Mouse (Mus musculus) B cell, adult (primary cell): ENCODE data around the gene Wdr26. TPM values are rescaled to one million over a fixed set of nuclear protein-coding genes. Genes with fewer than 3 reads are reported as not detected.

Experiments
- total RNA-seq: library from RNA; stranded (reverse); gene quantifications from 4 replicates; pipeline ENCODE4 v1.2.4, GENCODE M21; 2023; ENCODE audit not compliant: inconsistent age

Gene Wdr26
- 268 to 323 TPM (median 300 TPM) in 4 replicates for total RNA-seq

DNA sequence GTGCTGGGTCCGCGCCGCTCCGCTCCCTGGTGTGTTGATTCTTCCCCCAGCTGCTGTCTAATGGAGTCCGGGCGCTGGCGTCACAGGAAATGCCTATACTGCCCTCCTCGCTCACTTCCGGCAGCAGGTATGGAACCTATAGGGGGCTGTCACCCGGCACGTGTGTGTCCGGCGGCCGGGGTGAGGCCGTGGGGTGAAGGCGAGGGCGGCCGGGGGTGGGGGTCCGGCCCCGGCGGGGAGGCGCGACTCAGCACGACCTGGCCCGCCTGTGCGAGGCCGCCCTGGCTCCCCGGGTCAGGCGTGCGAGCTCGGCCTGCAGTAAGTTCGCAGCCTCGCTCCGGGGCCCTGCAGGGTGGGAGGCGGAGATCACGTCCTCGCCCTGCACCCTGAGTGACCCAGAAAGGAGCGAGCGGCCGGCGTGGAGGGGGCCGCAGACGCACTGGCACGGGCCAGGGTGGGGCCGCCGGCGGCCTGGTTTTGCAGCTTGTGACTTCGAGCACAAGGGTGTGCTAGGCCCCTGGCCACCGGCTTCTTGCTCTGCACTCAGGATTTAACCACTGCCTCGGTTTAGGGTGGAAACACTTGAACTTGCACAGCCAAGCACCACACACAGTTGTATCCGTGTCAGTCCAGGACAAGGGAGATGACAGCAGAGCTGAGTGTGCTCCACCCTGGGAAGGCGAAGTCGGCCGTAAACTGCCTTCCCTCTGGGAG, at the start of gene Wdr26:
Gene Wdr26, minus strand, starts transcription at position 82 of the 714 bp plus-strand sequence.

GRCm38 (mm10) chr1:181143950-181144836, 67.6 kb downstream of the Wdr26 start, which contains the start of the genes Nvl and Cnih4:
Nvl (minus strand) TSS chr1:181144204.
Cnih4 (plus strand) TSS chr1:181144693.

Other genes with a start within 250 kb of the Wdr26 start
- 99.6 to 121 TPM (median 103 TPM) in 4 replicates for gene Ephx1, start 191.1 kb downstream of the Wdr26 start, total RNA-seq
- gene 9130409I23Rik, start 160.8 kb downstream of the Wdr26 start, total RNA-seq, result not detected in 4 replicates
- gene Nvl, start 67.8 kb downstream of the Wdr26 start, total RNA-seq, result 25.3 to 28.7 TPM (median 27.7 TPM) in 4 replicates
- 18.8 to 30.7 TPM (median 25.6 TPM) in 4 replicates for gene Cnih4, start 67.3 kb downstream of the Wdr26 start, total RNA-seq
- not detected in 4 replicates for gene Cnih3, start 140.6 kb upstream of the Wdr26 start, total RNA-seq